Mouse (Mus musculus): Measurements from ENCODE around the gene Nrxn3.

The Nrxn3 gene

DNA sequence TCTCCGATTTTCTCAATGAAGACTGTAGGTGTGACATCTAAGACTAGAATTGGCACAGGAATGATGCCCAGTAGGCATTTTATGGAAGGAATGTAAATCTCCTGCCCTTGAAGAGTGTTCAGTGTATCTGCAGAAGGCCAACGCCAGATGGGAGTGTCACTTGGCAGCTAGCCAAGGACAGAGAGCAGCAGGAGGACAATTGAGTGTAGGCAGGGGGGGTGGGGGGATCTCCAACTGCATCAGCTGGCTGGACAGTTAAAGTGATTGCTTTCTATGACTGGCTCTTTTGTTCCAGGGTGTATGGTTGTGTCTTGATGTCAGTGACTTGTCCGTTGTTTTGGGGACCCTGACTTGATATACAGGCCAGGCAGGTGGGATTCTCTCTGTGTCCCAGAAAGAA, 326.6 kb downstream of the Nrxn3 start:
- no peak for DNase-seq (ENCODE audit: low spot score in 2 of 2)

DNA sequence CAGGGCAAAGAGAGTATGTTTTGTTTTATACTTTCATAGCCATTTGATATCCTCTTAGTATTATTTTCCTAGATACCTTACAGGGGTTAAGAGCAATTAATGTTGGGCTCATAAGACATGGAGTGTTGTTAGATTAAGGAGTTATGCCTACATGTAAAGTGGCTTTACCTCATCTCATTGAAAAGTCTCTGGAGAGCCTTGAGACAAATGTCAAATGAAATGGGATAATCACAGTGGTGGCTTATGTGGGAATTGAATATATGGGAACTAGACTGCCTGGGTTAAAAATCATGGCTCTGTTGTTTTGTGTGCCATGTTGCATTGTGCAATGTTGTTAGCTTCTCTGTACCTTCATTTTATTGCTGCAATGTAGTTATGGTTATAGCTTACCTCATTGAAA, 327.0 kb downstream of the Nrxn3 start:
- no peak for DNase-seq (ENCODE audit: low spot score in 2 of 2)

DNA sequence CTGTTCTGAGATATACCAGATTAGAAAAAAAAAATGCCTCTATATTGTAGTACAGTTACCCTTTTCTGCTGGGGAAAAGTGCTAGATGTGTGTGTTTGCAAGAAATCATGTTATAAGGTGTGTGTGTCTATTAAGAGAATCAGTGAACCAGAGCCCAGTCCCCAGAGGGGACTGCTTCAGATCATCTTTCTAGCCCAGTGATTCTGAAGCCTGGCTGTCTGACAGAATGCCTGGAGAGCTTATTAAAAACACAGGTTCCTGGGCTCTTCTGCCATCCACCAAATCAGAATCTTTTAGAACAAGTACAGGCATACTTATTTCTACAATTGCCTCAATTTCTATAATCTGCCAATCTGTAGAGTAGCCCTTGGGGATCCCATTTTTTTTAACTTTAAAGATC, 349.8 kb downstream of the Nrxn3 start:
- DNase-seq (ENCODE audit: low spot score in 2 of 2) = no peak

DNA sequence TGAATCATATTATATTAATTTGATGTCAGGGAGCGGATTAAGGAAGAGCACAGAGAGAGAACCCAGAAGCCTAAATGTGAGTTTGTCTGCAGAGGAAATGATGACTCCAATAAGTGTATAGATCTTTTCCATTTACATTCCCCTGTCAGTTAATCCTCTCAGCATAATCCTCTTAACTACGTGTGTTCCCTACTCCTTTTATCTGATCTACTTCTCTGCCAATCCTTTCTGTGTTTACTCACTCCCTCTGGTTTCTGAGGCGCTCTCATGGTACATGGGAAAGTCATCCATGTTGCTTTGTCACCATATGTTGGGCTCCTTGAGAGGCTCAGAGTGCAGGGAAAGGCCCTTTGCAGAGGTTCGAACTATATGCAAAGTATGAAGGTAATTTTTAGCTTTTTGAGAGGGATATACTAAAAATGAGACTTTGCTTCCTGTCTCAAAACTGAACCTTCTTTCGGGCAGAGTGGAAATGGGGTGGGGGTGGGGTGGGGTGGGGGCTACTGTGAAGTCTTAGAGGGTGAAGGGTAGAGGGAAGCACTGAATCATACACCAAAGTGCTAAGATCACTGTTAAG, 350.6 kb downstream of the Nrxn3 start:
- DNase-seq (ENCODE audit: low spot score in 2 of 2) = no peak

DNA sequence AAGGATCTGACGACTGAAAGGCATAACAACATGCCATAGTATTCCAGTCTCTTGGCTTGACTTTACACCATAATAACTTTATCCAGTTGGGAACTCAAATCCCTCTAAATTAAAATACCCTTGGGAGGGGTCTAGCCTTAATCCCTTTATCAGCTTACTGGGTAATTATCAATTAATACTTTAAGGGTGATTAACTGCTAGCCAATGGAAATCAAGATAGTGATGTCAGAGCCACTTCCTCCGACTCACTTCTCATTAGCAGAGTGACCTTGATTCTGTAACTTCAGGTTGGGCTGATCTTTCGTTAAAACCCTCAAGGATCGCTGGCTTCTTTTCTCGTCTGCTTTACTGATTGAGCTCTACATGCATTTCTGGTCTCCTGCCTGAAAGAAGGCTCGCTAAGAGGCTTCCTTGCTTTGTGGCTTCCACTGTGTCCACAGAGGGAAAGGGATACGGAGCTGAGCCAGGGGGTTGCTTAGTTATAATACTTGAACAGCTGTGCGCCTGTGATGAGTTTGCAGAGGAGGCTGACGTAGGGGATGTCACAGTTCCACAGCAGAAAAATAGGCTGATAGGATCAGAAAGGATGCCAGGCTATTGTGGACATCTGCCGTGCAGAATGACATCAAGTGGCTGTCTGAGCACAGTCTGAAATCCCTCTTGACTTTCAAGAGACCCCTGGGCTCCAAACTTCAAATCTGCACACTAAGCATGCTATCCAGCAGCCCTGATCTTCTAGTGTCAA, 352.0 kb downstream of the Nrxn3 start:
- DNase-seq (ENCODE audit: low spot score in 2 of 2) = no peak

DNA sequence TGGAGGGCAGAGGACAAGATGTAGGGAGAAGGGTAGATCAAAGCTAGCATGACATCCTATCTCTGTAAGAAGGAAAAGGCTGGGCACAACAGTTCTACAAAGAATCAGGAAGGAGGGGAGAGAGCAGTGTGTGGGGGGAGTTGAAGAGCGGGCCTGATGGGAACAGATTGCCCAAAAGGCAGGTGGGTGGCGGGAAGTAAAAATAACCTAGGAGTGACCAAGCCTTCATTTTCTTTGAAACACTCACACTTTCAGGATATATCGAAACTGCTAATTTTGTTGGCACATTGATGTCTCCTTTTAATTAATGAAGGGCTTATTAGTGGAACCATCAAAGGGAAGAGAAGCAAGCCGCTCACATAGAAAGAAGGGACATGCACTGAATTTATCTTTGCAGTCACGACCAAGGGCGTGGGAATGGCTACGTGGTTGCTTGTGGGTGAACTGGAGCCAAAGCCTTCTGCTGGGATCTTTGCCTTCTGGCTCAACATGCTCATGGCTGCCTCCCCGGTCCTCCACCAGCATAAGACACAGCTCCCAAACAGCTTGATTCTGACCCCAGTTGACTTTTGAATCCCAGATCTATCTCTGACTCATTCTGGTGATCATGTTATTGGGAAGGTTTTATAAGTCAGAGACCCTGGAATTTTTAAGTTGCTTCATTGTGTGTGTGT, 371.3 kb downstream of the Nrxn3 start:
- no peak for DNase-seq (ENCODE audit: low spot score in 2 of 2)

DNA sequence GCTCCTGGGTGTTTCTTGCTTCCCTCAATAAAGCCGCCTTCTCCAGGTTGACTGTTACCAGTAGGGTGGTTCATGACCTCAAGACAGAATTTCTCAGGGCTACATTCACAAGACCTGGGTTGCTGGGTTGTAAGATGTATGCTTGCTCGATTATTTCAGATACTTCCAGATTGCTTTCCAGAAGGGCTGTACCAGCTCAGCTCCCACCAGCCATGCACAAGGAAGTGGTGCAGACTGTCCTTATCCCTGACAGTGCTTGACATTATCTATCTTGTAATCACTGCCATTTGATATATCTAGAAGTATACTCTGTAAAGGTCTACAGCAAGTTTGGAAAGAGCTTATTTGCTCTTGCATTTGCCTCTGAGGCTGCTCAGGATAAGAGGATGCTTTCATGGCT, 374.9 kb downstream of the Nrxn3 start:
- no peak for DNase-seq (ENCODE audit: low spot score in 2 of 2)

DNA sequence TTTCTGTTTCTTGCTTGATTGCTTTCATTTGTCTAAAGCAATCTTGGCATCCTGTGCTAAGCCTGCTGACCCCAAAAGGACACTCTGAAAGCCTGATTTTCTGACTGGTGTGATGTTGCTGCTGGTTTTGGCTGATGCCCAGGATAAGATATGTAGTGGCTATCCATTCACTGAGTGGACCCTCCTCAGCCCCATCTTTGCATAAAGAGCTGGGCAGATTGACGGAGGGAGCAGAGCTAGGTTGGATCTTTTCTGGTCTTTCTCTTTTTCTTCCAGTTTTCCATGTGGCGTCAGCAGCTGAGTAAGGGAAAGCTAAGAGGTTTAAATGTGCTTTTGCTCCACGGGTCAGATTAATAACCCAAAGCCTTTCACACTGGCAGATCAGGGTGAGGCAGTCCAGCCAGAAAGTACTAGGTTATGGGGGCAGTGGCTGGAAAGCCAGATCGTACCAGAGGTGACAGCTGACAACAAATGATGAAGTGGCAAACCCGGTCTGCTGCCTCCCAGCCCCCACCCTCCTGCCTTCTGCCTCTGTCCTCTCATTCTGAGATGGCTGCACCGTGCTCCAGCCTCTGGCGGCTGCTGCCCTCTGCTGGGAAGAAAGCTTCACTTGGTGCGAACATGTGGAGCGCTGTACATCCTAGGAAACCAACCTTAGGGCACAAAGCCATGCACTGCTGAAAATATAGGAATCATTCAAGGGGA, 383.5 kb downstream of the Nrxn3 start:
- peak in 1 of 2 experiments; percentile 4 for DNase-seq (ENCODE audit: low spot score in 2 of 2)

DNA sequence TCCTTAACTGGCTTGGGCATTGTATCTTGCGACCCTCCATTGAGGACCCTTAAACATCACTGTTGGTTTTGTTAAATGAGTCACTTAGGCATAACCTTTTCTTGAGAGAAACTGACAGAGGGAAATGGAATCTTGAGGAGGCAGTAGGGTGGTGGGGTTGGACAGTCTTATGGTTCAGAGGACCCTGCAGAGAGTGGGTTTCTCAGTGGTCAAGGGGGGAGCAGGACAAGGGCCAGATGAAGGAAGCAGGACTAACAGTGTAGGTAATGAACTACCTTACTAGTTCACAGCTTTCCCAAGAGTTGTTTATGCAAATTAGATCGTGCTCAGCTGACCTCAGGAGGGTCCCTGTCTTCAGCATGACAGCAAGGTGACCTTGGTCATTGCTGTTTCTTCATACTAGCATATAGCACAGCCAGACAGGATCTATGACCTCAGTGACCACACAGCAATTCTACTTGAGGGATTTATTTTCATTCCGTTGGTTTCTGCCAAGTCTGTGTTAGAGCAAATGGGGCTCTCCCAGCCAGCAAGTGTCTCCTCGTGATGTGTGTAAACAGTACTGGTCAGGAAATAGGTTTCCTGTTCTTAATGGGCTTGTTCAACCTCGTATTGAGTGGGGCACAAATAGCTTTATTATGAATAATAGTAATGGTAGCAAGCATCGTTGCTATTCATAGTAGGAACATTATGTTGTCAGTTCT, 384.4 kb downstream of the Nrxn3 start:
- DNase-seq (ENCODE audit: low spot score in 2 of 2) = no peak

DNA sequence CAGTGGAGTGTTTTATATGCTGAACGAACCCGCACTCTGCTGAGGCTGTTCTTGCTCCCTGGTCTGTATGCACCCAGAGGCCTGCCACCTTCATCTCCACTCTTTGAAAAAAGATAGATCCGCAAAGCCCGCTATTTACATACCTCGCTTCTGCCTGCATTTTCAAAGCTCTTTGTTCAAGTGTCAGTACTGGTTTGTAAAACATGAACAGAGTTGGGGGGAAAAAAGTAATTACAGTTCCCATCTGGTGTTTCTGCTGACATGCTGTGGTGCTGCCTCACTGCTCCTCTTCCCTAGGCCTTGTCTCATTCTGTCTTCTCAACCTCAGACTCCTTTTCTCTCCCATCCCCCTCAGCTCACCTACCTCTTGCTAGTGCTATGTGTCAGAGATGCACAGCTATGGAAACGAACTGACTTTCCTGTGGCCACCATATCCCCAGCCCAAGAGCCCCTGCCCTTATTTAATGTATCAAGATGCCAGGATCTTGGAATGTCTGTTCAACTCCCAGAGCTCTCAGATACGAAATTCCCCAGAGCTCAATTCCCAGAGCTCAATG, 387.2 kb downstream of the Nrxn3 start:
- no peak for DNase-seq (ENCODE audit: low spot score in 2 of 2)

DNA sequence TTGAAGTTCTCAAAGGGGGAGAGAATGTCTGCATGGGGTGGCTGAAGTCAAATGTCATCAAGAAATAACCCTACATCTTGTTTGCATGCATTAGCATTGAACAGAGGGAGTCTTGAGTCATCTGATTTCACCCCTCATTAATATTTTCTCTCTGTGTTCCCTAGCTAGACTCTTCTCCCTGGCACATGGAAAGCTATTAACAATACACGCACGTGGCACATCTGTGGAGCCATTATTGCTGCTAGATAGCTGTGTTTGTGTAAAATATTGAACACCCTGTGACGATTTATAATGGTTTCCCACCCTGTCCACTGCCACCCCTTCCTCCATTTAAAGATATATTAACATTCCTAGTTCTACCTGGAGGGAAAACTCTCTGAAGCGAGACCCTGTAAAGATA, 405.9 kb downstream of the Nrxn3 start:
- DNase-seq (ENCODE audit: low spot score in 2 of 2) = no peak

DNA sequence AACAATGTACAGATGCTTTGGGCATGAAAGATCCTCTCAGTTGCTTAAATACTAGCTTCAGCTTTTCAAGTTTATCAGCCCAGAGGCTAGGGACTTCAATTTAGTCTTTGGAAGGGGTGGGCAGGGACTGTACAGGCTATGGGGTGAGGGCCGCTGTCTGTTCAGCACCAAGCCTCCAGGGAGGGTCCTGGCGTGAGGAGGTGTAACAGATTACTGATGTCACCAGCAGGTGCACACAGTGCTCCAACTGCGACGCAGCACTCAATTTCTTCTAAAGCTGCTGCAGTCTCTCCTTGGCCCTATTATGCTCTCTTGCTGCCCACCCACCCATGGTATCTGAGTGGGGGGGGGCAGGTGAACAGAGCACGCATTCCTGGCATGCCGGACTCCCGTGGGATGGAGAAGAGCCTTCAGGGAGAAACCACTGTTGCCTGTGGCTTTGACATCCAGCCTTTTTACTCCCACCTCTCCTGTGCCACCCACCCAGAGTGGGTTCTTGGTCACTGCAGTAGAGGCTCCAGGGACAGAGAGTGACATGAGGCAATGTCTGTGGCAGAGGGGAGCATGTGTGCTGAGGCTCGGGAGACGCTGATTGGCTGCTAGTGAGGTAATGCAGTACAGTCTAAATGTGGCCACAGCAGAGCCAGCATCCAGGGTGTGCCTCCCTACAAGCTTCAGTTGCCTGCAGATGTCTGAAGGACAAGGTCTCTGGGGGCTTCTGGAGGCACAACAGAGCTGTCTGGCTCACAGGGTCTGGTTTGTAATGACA, 406.6 kb downstream of the Nrxn3 start:
- DNase-seq (ENCODE audit: low spot score in 2 of 2) = no peak

DNA sequence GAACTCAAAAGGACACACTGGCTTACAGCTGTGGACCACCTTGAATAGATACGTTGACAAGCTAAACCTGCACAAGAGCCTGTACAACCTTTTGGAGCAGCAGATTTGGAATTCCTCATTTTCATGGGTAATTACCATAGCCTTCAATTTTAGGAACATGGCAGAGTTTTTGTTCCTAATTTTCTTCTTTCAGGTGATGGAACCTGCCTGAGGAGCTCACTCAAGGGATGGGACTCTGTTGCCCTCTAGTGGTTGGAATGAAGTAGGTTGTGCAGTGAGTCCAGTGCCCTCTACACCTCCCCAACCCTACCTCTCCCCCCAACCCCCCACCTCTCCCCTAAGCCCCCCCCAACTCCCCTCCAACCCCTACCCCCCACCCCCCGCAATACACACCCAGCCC, 411.7 kb downstream of the Nrxn3 start:
- DNase-seq (ENCODE audit: low spot score in 2 of 2) = no peak

DNA sequence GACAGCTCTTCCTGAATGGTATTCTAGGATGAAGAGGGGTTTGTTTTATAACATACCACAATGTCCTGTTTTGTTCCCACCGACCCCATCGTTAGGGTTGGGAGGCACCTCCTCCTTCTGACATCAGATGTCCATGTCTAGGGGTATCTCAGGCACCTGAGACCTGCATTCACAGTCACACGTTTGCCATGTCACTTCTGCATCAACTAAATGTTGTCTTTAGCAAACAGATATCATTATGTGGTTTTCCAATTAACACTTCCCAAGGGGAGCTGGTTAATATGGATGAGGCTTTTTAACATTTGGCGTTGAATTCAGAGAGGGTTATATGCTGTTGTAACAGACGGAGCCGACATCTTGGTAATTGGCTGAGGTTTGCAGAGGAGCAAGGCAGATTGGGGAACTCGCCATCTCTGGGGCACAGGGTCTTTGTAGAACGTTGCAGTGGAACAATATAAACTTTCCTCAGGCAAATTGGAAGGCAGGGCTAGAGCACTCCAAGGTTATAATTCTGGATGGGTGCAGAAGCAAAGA, 412.2 kb downstream of the Nrxn3 start:
- no peak for DNase-seq (ENCODE audit: low spot score in 2 of 2)

DNA sequence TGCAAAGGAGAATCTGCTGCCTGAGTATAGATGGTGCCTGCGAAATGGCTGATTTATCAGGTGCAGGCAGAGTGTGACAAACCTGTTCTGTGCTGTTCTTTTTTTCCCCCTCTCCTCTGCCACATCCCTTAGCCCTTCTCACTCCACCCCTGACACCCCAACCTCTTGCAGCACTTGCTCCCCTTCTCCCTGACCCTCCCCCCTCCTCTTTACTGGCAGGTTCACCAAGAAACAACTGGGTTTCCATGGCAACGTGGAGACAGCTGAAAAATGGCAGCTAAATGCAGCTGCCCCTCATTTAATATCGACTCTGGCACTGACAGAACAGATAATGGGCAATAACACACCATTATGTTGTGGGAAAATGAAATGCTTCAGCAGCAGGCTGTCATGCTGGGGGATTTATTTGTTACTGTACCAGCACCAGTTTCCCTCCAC, 426.3 kb downstream of the Nrxn3 start:
- DNase-seq (ENCODE audit: low spot score in 2 of 2) = no peak

DNA sequence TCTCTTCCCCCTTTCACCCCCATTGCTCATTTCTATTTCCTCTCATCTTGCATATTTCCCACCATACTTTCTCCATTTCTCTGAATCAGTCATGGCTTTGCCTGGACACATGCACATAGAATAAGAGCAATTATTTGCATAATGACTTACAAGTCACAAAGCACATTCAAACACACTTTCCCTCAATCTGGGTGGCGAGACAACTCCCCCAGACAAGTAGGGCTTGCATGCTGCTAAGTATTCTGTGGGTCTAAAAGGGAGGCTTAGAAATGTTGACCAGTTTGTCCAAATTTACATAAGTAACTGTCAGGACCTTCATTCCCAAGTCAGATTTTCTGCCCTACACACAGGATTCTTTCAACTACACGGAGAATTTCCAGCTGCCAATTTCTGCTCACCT, 426.8 kb downstream of the Nrxn3 start:
- no peak for DNase-seq (ENCODE audit: low spot score in 2 of 2)

DNA sequence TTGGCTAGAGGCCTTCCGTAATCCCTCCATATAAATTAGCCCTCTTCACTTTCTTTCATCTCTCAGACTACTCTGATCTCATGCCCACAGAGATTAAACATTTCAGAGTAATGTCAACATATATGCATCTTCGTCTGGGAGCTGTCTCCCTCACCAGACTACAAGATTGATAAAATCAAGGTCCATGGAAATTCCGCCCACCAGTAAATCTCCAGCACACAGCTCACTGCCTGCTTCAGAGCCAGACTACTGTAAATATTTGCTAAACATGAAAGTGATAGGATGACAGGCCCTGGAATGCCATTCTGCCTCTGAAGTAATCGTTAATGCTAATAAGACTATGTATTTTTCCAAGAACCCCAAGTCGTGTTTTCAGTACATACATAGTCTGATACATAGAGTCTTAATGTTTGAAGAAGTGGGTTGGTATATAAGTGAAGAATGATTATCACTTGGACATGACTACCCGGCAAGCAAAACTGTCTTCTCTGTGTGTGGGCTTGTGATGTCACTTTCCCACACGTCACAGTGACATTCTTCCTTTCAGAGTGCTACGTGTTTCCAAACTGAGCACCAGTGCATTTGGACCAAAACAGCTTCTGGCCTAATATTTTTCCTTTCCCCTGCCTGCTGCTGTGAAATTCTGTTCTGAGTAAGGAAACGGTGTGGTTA, 433.5 kb downstream of the Nrxn3 start:
- no peak for DNase-seq (ENCODE audit: low spot score in 2 of 2)

DNA sequence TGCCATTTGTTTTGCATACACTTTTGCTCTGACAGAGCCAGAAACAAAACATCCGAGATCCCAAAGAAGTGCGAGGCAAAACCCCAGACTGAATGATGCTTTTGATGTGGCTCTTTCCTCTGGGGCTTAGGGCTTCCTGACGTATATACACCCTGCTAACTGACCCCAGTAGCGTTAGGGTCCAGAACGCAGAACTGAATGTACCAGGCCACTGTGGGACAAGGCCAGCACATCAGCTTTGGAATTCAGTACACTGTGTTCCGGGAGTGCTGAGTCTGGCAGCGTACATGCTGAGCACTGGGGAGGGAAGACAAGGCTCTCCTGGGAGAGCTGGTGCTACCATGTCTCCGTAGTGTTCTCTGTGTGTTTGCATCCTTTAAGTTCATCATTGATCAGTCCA, 436.7 kb downstream of the Nrxn3 start:
- DNase-seq (ENCODE audit: low spot score in 2 of 2) = no peak

DNA sequence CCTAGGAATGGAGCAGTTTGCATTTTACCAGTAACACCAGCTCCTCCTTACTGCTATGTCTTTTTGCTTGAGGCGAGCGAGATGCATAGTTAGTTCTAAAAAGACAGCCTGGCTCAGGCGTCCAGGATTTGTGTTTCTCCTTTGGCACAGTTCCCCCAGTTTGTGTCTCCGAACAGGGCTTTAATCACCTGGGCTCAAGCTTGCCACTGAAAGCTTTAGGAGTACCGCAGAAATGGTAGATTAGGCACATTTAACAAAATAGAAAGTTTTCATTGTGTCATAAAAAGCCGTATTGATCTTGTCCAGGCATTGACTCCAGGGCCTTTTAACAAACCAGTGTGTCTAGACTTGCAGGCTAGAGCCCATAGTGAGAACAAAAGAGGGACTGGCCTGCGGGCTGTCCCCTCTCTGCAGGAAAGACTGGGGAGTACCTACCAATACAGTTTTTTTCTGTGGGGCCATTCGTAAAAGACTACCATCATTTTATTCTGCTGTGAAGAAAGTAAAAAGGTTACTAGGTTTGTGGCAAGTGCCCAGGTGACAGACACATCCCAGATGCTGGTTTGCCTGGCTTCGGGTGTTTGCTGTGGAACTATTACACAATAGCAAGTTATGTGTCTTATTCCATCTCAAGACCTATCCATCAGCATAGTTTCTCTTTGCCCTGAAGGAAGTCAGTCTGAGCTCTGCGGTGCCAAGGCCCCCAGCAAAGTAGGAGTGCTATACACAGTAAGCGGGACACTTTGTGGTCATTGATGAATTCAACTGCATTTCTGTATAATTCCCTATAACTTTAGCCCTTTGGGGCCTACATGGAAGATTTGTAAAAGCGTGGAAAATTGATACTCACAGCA, 451.9 kb downstream of the Nrxn3 start:
- DNase-seq (ENCODE audit: low spot score in 2 of 2) = no peak

Measured in heart, adult 9 months (tissue).